Mouse (Mus musculus): ENCODE data around the gene Yju2. TPM values are rescaled to one million over a fixed set of nuclear protein-coding genes. Genes with fewer than 3 reads are reported as not detected.
"Not testable (repeated sequence)": the region's sequence is repeated elsewhere in the genome, so short reads cannot be mapped to it uniquely, and the experiment has no call there.

The Yju2 gene
- polyA plus RNA-seq, 1 experiment: 17.3 TPM

GRCm38 (mm10) chr17:55944866-55945682 lies 13.8 kb upstream of the Yju2 start:
- DNase-seq: peak; percentile 80

GRCm38 (mm10) chr17:55945696-55946095 lies 13.2 kb upstream of the Yju2 start:
- Histone ChIP-seq H3K27me3 (ENCODE audit: control insufficient read depth, insufficient read depth, low read length) (no peaks in the 10 kb centered on the region), H3K4me1 (replicated peaks; ENCODE audit: control insufficient read depth, insufficient read depth, low read length) (0 out of 2 replicates have a peak, but pooled peaks cover 2% of the 10 kb centered on the region), H3K4me3 (ENCODE audit: control insufficient read depth, insufficient read depth, low read length) (peak overlapping the region; percentile 68; the same call in 1 of the 2 replicates), H3K36me3 (ENCODE audit: control insufficient read depth, insufficient read depth, low read length) (no peaks in the 10 kb centered on the region), H3K27ac (ENCODE audit: control insufficient read depth, insufficient read depth, low read length) (no peak overlapping the region)
- no peak for TF ChIP-seq CTCF (IDR thresholded peaks at IDR 0.05; ENCODE audit: borderline replicate concordance, control insufficient read depth, extremely low read depth, insufficient read depth, low read length, poor library complexity)
- no peak for TF ChIP-seq POLR2A (IDR thresholded peaks at IDR 0.05; ENCODE audit: control insufficient read depth, extremely low read depth, insufficient read depth, low read length, poor library complexity)
- WGBS: 32% methylated on average over 5 of the region's 5 CpGs
- DNase-seq: no peak

More at GRCm38 (mm10) chr17:55944866-55945682, 13.8 kb upstream of the Yju2 start:
- Histone ChIP-seq H3K4me3 (ENCODE audit: control insufficient read depth, insufficient read depth, low read length) (peak overlapping the region; percentile 68), H3K27ac (ENCODE audit: control insufficient read depth, insufficient read depth, low read length) (peak overlapping the region; percentile 52)
- not testable (repeated sequence) for H3K4me1 ChIP-seq (replicated peaks; ENCODE audit: control insufficient read depth, insufficient read depth, low read length); H3K27me3 ChIP-seq (ENCODE audit: control insufficient read depth, insufficient read depth, low read length); H3K36me3 ChIP-seq (ENCODE audit: control insufficient read depth, insufficient read depth, low read length)
- peak; percentile 45; the same call in 1 of the 2 replicates for TF ChIP-seq POLR2A (IDR thresholded peaks at IDR 0.05; ENCODE audit: control insufficient read depth, extremely low read depth, insufficient read depth, low read length, poor library complexity)
- WGBS: under 1% methylated on average over 56 of the region's 56 CpGs

- H3K4me3 ChIP-seq (ENCODE audit: control insufficient read depth, insufficient read depth, low read length): no peak overlapping the region
- DNase-seq: no peak
- no peak overlapping the region for H3K27ac ChIP-seq (ENCODE audit: control insufficient read depth, insufficient read depth, low read length)
- WGBS: 92% methylated on average over 4 of the region's 4 CpGs
- 0 out of 2 replicates have a peak, but pooled peaks cover 2% of the 10 kb centered on the region for H3K4me1 ChIP-seq (replicated peaks; ENCODE audit: control insufficient read depth, insufficient read depth, low read length)
- no peaks in the 10 kb centered on the region for H3K27me3 ChIP-seq (ENCODE audit: control insufficient read depth, insufficient read depth, low read length)
- no peak for TF ChIP-seq CTCF (IDR thresholded peaks at IDR 0.05; ENCODE audit: borderline replicate concordance, control insufficient read depth, extremely low read depth, insufficient read depth, low read length, poor library complexity)
- H3K36me3 ChIP-seq (ENCODE audit: control insufficient read depth, insufficient read depth, low read length): no peaks in the 10 kb centered on the region
Measured at GRCm38 (mm10) chr17:55948647-55949046, 10.3 kb upstream of the Yju2 start.

- Histone ChIP-seq H3K36me3 (ENCODE audit: control insufficient read depth, insufficient read depth, low read length) (no peaks in the 10 kb centered on the region), H3K27me3 (ENCODE audit: control insufficient read depth, insufficient read depth, low read length) (no peaks in the 10 kb centered on the region), H3K4me3 (ENCODE audit: control insufficient read depth, insufficient read depth, low read length) (no peak within 1 kb of the TSS), H3K27ac (ENCODE audit: control insufficient read depth, insufficient read depth, low read length) (no peak within 1 kb of the TSS), H3K4me1 (replicated peaks; ENCODE audit: control insufficient read depth, insufficient read depth, low read length) (no peaks in the 10 kb centered on the region)
- WGBS: 60% methylated on average over 2 of the region's 2 CpGs
- no peak for DNase-seq
- TF ChIP-seq POLR2A (IDR thresholded peaks at IDR 0.05; ENCODE audit: control insufficient read depth, extremely low read depth, insufficient read depth, low read length, poor library complexity) (no peak), CTCF (IDR thresholded peaks at IDR 0.05; ENCODE audit: borderline replicate concordance, control insufficient read depth, extremely low read depth, insufficient read depth, low read length, poor library complexity) (no peak)
Measured at GRCm38 (mm10) chr17:55949400-55949799, 9.5 kb upstream of the Yju2 start, which contains the start of gene Zfp119b. Gene Zfp119b, minus strand, starts transcription at chr17:55949500.

- WGBS: 95% methylated on average over 9 of the region's 9 CpGs
- Histone ChIP-seq H3K27ac (ENCODE audit: control insufficient read depth, insufficient read depth, low read length) (no peak overlapping the region), H3K4me1 (replicated peaks; ENCODE audit: control insufficient read depth, insufficient read depth, low read length) (no peaks in the 10 kb centered on the region), H3K27me3 (ENCODE audit: control insufficient read depth, insufficient read depth, low read length) (no peaks in the 10 kb centered on the region), H3K36me3 (ENCODE audit: control insufficient read depth, insufficient read depth, low read length) (no peaks in the 10 kb centered on the region), H3K4me3 (ENCODE audit: control insufficient read depth, insufficient read depth, low read length) (no peak overlapping the region)
- no peak for DNase-seq
- TF ChIP-seq POLR2A (IDR thresholded peaks at IDR 0.05; ENCODE audit: control insufficient read depth, extremely low read depth, insufficient read depth, low read length, poor library complexity) (no peak), CTCF (IDR thresholded peaks at IDR 0.05; ENCODE audit: borderline replicate concordance, control insufficient read depth, extremely low read depth, insufficient read depth, low read length, poor library complexity) (no peak)
Measured at GRCm38 (mm10) chr17:55950601-55951000, 8.3 kb upstream of the Yju2 start.

GRCm38 (mm10) chr17:55952041-55952440 lies 6.9 kb upstream of the Yju2 start:
- Histone ChIP-seq H3K36me3 (ENCODE audit: control insufficient read depth, insufficient read depth, low read length) (no peaks in the 10 kb centered on the region), H3K4me1 (replicated peaks; ENCODE audit: control insufficient read depth, insufficient read depth, low read length) (no peaks in the 10 kb centered on the region), H3K27me3 (ENCODE audit: control insufficient read depth, insufficient read depth, low read length) (no peaks in the 10 kb centered on the region), H3K27ac (ENCODE audit: control insufficient read depth, insufficient read depth, low read length) (no peak overlapping the region), H3K4me3 (ENCODE audit: control insufficient read depth, insufficient read depth, low read length) (no peak overlapping the region)
- DNase-seq: no peak
- TF ChIP-seq POLR2A (IDR thresholded peaks at IDR 0.05; ENCODE audit: control insufficient read depth, extremely low read depth, insufficient read depth, low read length, poor library complexity) (no peak), CTCF (IDR thresholded peaks at IDR 0.05; ENCODE audit: borderline replicate concordance, control insufficient read depth, extremely low read depth, insufficient read depth, low read length, poor library complexity) (no peak)
